Mouse (Mus musculus): ENCODE measurements around the gene Nagk. TPM values are rescaled to one million over a fixed set of nuclear protein-coding genes. Genes with fewer than 3 reads are reported as not detected.
A peak's percentile ranks its signal among the peaks of the same experiment; 100 is the strongest.
"Not testable (repeated sequence)": the region's sequence is repeated elsewhere in the genome, so short reads cannot be mapped to it uniquely, and the experiment has no call there.

The Nagk gene
- polyA plus RNA-seq, 1 experiment: 38.7 TPM

DNA sequence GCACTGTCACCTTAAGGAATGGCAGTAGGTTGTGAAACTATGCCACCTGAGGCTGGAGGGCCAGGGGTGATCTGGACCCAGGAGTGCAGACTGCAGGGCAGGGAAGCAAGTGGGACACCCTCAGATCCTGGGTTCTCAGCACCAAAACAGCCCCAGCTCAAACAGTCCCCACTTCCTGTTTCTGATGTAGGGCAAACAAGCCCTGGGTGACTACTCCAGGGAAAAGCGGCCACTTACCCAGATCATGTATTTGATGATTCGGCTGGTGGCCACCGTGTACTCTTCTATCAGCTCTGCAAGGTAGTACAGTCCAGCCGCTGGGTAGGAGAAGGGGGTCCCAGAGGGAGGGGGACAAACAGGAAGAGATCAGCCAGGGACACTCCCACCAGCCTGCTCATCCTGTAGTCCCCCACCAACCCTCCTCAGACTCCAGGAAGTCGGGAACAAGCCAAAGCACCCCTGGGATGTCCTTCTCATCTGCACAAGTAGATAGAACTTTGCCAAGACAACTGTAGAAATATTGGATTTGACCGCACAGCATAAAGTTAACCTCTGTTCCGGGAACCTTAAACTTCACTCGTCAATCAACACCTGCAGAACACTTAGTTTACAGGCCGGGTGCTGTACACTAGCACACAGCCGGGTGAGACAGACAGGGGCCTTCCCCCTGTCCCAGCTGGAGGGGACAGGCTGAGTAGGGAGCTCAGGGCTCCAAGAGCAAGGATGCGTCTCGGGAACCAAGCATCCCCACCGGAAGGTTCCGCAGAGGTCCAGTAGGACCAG, 19.8 kb upstream of the Nagk start:
- Histone ChIP-seq H3K4me3 (ENCODE audit: insufficient read depth, low read length) (peak overlapping the region; percentile 78), H3K4me1 (ENCODE audit: control insufficient read depth, insufficient read depth, low read length) (peaks cover 6% of the 10 kb centered on the region), H3K27ac (ENCODE audit: insufficient read depth, low read length) (peak overlapping the region; percentile 18; the same call in 1 of the 2 replicates)
- TF ChIP-seq CTCF (IDR thresholded peaks at IDR 0.05; ENCODE audit: extremely low read depth, insufficient read depth, low read length) (no peak), POLR2A (IDR thresholded peaks at IDR 0.05; ENCODE audit: extremely low read depth, insufficient read depth, low read length) (no peak)

DNA sequence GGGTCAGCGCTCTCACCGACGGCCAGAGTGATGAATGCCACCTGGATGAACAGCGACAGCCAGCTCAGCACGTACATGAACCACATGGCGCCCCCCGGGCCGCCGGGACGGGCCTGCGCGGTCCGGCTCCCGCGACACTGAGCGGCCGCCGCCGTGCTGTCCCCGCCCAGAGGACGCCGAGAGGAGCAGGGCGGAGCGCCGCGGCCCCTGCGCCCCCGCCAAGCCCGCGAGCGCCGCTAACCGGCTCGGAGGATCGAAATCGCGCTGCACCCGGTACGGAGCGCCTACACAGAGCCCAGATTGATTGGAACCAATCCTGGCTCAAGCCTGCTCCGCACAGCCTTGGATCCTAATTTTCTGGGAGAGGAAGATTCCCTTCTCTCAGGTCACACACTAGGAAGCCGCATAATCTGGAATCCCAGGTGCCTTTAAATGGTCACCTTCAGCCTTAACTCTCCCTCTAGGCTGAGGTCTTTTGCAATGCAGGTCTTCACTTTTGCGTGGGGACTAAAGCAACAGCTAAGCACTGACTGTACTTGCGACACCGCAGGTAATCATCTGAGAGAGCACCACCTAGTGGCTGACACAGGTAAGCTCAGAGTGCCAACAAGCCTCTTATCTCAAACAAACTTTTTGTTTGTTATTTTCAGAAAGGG, 19.0 kb upstream of the Nagk start, which contains the start of gene Tex261:
TSS of gene Tex261 (minus strand) at position 176 of the 656 bp plus-strand sequence.
- H3K27ac ChIP-seq (ENCODE audit: insufficient read depth, low read length): peak within 1 kb of the TSS; percentile 57
- TF ChIP-seq POLR2A (IDR thresholded peaks at IDR 0.05; ENCODE audit: extremely low read depth, insufficient read depth, low read length) (peak; percentile 56; the same call in 1 of the 2 replicates), CTCF (IDR thresholded peaks at IDR 0.05; ENCODE audit: extremely low read depth, insufficient read depth, low read length) (peak; percentile 83)
- peaks cover 6% of the 10 kb centered on the region for H3K4me1 ChIP-seq (ENCODE audit: control insufficient read depth, insufficient read depth, low read length)
- peak within 1 kb of the TSS; percentile 78 for H3K4me3 ChIP-seq (ENCODE audit: insufficient read depth, low read length)

DNA sequence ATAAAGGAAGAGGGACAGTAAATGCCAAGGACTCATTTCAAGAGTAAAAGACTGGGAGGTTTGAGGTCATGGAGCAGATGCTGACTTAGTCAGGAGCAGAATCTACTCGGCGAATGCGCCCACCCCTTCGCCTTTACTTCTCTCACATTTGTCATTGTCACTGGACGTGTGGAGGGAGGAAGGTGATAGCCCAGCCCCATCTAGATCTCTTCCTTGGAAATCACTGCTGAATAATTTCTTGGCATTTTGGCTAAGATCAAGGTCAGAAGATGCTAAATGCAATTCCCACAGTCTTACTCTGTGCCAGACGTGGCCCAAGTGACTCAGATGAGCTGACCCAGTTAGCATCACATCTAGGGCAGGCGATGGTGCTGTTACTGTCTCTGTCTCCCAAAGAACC, 16.5 kb upstream of the Nagk start:
- no peak overlapping the region for H3K4me3 ChIP-seq (ENCODE audit: insufficient read depth, low read length)
- peaks cover 6% of the 10 kb centered on the region for H3K4me1 ChIP-seq (ENCODE audit: control insufficient read depth, insufficient read depth, low read length)
- no peak overlapping the region for H3K27ac ChIP-seq (ENCODE audit: insufficient read depth, low read length)
- TF ChIP-seq POLR2A (IDR thresholded peaks at IDR 0.05; ENCODE audit: extremely low read depth, insufficient read depth, low read length) (no peak), CTCF (IDR thresholded peaks at IDR 0.05; ENCODE audit: extremely low read depth, insufficient read depth, low read length) (no peak)

DNA sequence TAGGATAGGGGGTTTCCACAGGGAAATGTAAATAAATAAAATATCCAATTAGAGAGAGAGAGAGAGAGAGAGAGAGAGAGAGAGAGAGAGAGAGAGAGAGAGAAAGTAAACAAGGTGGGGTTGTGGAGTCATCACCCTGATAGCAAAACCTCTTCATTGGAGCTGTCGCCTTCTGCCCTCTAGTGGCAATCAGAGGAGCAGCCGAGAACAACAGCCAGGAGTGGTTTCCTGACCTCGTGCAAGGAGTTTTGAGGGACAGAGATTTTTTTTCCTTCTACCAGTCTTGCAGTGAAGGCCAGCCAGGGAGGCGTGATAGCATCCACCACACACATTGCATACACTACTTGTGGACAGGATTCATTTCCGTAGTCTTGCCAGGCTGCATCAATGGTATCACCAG, 15.8 kb upstream of the Nagk start:
- Histone ChIP-seq H3K4me3 (ENCODE audit: insufficient read depth, low read length) (no peak overlapping the region), H3K27ac (ENCODE audit: insufficient read depth, low read length) (no peak overlapping the region), H3K4me1 (ENCODE audit: control insufficient read depth, insufficient read depth, low read length) (peaks cover 3% of the 10 kb centered on the region)
- TF ChIP-seq CTCF (IDR thresholded peaks at IDR 0.05; ENCODE audit: extremely low read depth, insufficient read depth, low read length) (peak; percentile 66), POLR2A (IDR thresholded peaks at IDR 0.05; ENCODE audit: extremely low read depth, insufficient read depth, low read length) (no peak)

DNA sequence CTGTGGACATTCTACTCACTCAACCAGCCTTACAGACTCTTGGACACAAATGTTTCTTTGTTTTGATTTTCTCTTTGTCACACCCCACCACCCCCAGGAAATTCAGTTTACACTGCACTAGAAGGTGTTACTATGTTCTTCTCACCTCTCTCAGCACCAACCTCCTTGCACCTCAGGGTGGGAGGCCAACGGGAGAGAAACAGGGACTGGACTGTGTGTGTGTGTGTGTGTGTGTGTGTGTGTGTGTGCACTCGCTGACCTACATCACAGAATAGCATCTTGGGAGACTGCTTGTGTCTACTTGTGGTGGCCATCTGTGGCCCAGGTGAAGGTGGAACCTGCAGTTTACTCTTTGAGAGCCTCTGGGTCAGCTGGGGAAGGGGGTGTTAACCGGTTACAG, 8.4 kb upstream of the Nagk start:
- Histone ChIP-seq H3K4me1 (ENCODE audit: control insufficient read depth, insufficient read depth, low read length) (no peaks in the 10 kb centered on the region), H3K27ac (ENCODE audit: insufficient read depth, low read length) (no peak overlapping the region), H3K4me3 (ENCODE audit: insufficient read depth, low read length) (no peak overlapping the region)
- TF ChIP-seq POLR2A (IDR thresholded peaks at IDR 0.05; ENCODE audit: extremely low read depth, insufficient read depth, low read length) (no peak), CTCF (IDR thresholded peaks at IDR 0.05; ENCODE audit: extremely low read depth, insufficient read depth, low read length) (no peak)

DNA sequence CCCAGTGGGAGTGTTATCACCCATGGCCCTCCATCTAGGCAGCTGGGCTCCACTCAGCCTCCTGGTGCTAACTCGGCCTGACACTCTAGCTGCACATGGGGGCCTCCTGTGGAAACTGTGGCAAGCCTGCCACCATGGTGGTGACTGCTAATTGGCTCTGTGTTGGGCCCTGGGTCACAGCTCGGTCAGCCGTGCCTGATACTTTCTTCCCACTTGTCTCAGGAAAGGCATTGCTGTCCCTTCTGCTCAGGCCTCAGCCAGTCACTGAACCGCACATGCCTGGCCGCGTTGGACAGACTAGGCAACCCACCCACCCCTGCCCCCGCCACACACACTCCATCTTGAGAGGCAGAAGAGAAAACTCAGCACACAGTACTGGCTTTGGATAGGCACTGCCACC, 6.2 kb upstream of the Nagk start:
- no peak overlapping the region for H3K4me3 ChIP-seq (ENCODE audit: insufficient read depth, low read length)
- TF ChIP-seq POLR2A (IDR thresholded peaks at IDR 0.05; ENCODE audit: extremely low read depth, insufficient read depth, low read length): no peak
- TF ChIP-seq CTCF (IDR thresholded peaks at IDR 0.05; ENCODE audit: extremely low read depth, insufficient read depth, low read length): no peak
- H3K4me1 ChIP-seq (ENCODE audit: control insufficient read depth, insufficient read depth, low read length): no peaks in the 10 kb centered on the region
- H3K27ac ChIP-seq (ENCODE audit: insufficient read depth, low read length): no peak overlapping the region

DNA sequence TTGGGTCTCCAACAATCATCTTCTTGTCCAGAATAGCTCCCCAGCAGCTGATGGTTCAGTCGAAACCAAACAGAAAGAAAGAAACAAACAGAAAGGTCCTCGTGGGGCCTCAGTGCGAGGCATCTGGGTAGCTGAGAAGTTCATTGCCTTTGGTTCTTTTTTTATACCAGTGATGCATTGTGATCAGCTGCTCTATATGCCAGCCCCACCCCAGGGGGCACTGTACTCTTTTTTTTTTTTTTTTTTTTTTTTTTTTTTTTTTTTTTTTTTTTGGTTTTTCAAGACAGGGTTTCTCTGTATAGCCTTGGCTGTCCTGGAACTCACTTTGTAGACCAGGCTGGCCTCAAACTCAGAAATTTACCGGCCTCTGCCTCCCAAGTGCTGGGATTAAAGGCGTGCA, 4.2 kb upstream of the Nagk start:
- not testable (repeated sequence) for H3K4me3 ChIP-seq (ENCODE audit: insufficient read depth, low read length); H3K4me1 ChIP-seq (ENCODE audit: control insufficient read depth, insufficient read depth, low read length)

DNA sequence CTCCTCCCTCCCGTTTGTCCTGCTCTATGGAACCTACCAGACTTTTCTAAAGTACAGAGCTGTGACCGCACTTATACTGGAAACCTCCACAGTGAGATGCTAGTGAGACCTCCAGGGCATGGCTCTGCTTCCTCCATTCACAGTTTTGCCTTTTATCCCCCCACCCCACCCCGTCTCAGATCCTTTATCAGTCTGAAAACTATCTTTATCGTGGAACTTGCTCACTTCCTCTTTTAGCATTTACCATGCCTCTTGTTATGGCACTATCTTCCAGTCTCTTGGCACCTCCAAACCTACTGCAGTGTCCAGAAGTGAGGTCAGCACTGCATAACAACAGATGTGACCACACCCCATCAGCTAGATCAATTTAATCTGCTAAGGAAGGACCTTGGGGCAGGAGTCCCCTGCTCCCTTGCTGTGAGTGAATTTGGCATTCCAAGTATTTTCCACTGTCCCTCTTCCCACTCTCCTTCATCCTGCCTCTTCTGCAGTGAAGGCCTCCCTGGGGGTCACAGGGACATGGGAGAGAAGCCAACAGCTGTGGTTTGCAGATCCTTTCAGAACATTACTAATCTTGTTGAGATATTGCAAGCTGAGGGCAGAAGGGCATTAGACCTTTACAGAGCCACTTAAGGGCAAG, 3.4 kb upstream of the Nagk start:
- peaks cover 3% of the 10 kb centered on the region; the same call in 1 of the 2 replicates for H3K4me1 ChIP-seq (ENCODE audit: control insufficient read depth, insufficient read depth, low read length)
- H3K4me3 ChIP-seq (ENCODE audit: insufficient read depth, low read length): no peak overlapping the region
- H3K27ac ChIP-seq (ENCODE audit: insufficient read depth, low read length): no peak overlapping the region
- TF ChIP-seq CTCF (IDR thresholded peaks at IDR 0.05; ENCODE audit: extremely low read depth, insufficient read depth, low read length): no peak
- TF ChIP-seq POLR2A (IDR thresholded peaks at IDR 0.05; ENCODE audit: extremely low read depth, insufficient read depth, low read length): no peak

More for the DNA sequence above, 4.2 kb upstream of the Nagk start:
- H3K27ac ChIP-seq (ENCODE audit: insufficient read depth, low read length): not testable (repeated sequence)

DNA sequence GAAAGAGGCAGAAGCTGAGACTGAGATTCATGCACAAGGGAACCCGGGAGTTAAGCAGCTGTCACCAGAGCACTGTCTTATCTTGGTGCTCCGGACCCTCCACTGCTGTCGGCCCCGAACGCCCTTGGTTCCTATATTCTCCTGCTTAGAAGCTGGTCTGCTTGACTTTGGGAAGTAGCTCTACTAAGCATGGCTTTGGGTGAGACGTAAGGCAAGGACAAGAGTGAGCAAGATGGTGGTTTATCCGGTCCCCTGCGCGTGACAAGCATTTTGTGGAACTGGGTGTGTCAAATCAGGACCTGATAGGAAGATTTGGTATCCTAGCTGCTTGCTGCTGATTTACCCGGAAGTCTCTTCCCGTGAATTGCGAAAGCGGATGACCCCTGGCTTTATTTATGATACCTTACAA, 714 bp downstream of the Nagk start:
- peaks cover 3% of the 10 kb centered on the region; the same call in 1 of the 2 replicates for H3K4me1 ChIP-seq (ENCODE audit: control insufficient read depth, insufficient read depth, low read length)
- TF ChIP-seq POLR2A (IDR thresholded peaks at IDR 0.05; ENCODE audit: extremely low read depth, insufficient read depth, low read length): 0 out of 2 replicates have a peak, but pooled peaks have one; percentile 19
- no peak for TF ChIP-seq CTCF (IDR thresholded peaks at IDR 0.05; ENCODE audit: extremely low read depth, insufficient read depth, low read length)
- H3K4me3 ChIP-seq (ENCODE audit: insufficient read depth, low read length): peak overlapping the region; percentile 62
- H3K27ac ChIP-seq (ENCODE audit: insufficient read depth, low read length): peak overlapping the region; percentile 77
